Mouse (Mus musculus): ENCODE measurements at regions not wholly inside any gene's neighbourhood (a gene's known extent, or its start where the extent isn't known, plus 50 kb on each side); places are given as distances from the start of the nearest gene placed in this dataset.

DNA sequence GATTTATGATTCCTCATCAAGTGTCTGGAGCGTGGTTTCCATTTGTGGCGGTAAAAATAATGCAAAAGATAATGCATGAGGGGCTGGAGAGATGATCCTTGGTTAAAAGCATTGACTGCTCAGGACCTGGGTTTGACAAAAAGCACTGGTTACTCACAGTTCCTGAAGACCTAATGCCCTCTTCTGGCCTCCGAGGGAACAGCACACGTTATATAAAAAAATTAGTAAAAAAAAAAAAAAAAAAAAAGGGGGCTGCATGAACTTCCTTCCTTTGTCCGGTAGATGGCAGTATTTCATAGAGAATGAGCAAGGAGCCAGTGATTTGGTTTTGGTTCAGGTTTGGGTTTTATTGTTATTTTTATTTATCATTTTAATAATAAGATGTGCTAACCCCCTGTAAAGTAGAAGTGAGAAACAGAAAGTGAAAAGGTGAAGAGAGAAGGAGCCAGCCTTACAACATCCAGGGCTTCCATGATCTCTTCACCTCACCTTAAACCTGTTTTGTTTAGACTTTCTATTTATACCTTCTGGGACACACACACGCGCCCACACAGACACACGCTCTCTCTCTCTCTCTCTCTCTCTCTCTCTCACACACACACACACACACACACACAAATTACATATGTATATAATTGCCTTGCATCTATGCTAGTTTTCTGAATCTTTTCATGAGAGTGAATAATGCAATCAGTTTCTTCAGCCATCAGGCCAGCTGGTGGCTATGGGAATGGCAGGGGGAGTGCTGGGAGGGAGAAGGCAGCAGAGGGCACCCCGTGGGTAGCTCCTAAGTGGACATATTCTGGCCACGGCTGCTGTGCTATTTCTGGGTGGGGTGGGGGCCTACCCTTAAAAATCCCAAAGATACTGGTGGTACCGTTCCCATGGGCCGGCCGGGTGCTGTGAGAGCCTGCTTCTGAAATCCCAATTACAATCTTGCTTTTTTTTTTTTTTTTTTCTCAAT, 230.0 kb downstream of the Poteg start:
- peak; percentile 65 for DNase-seq (ENCODE audit: low read depth, low spot score)

DNA sequence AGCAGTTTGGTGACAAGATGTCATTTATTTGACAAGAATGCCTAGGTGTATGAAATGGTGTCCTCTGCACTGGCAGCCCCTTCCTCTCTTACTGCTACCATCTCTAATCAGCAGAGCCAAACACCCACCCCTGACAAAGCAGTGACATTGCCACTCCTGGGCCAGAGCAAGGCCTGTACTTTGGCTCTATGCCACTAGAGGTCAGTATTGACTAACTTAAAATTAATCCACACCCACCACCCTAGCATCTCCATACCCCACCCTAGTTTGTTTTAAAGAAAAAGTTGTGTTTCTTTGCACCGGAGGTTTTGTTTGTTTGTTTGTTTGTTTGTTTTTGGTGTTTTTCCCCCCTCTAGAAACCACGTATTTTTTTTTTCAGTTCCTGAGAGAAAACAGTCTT, 231.7 kb downstream of the Poteg start:
- peak; percentile 70 for DNase-seq (ENCODE audit: low read depth, low spot score)

DNA sequence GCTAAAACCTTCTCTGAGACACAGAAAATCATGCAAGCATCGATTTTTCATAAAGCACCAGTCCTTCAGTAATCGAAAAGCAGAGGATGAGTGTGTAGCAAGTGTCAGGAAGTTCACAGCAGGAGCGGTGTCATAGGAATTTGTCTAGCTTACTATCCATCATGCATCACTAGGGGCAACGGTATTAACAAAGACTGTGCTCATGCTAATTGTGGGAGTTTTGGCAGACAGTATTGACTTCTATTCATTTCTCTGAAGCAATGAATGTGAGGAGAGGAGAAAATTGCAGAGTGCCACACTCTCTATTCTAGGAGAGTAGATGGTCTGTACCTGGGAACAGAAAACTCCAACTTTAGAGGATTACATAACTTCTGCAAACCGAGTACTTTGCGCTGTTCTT, 274.5 kb downstream of the Poteg start:
- DNase-seq (ENCODE audit: low read depth, low spot score) = no peak

DNA sequence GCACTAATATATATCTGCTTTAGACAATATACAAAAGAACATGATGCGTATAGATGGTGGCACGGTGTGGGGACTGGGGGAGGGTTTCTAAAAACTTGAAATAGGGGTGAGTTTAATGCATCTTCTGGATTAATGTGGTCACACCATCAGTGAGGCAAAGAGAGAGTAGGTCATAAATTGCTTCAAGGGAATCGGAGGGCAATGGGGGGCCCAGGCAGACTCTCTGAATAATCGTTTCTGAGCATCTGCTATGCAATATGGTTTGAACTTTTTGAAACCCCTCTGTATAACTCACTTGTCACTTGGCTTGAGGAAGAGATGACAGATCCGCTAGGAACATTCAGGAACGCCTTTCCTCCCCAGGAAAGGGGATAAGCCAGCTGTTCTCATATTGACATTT, 322.8 kb downstream of the Poteg start:
- DNase-seq (ENCODE audit: low read depth, low spot score) = no peak

DNA sequence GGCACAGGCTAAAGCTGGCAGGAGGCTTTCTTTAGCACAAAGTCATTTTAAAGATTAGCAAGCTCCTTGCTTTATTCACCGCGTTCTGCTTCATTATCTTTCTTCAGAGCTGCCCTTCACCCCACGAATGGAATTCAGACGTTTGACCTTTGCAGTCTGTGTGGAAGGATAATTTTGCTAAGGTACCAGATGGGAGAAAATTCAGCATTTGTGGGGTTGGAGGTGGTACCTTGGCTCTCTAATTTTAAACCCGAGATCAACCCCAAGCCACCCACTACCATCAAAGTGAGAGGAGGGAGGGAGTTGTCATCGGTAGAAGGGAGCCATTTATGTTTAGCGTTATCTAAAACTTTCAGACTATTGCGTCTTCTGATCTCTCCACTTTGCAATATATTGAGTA, 323.3 kb downstream of the Poteg start:
- no peak for DNase-seq (ENCODE audit: low read depth, low spot score)

GRCm38 (mm10) chr8:27771250-27771649, 323.8 kb downstream of the Poteg start:
- DNase-seq (ENCODE audit: low read depth, low spot score) = no peak

DNA sequence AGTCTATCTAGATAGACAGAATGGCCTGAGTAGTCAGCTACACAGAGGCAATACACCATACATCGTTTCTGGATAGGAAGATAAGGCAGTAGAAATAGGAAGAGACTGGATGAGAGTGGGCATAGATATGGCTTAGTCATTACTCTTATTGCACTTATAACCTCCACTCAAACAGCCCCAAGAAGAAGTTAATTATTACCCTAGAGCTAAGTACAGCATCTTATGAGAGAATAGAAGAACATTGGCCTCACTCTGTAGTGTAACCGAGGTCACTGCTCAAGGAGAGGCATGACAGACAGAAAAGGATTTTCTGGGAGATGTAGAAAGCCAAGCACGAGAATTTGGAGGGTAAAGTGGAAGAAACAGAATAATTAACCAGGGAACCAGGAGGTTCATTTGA, 331.5 kb downstream of the Poteg start:
- no peak for DNase-seq (ENCODE audit: low read depth, low spot score)

Data from 3T3-L1 (cell line).